Mouse (Mus musculus) cortical plate, adult 2 months (tissue): ENCODE measurements around the gene Dscam. TPM values are rescaled to one million over a fixed set of nuclear protein-coding genes. Genes with fewer than 3 reads are reported as not detected.

Experiments used
- H3K27ac ChIP-seq: fragments of 200-500 bp; 2 replicates; pipeline ENCODE4 v1.5.1; 2012; ENCODE audit warnings: low read length, control low read depth, inconsistent platforms; ENCODE audit not compliant: insufficient read depth
- H3K4me1 ChIP-seq: fragments of 200-500 bp; 2 replicates; pipeline ENCODE4 v1.6.1; 2011; ENCODE audit warnings: low read length; ENCODE audit not compliant: control insufficient read depth, insufficient read depth
- H3K4me3 ChIP-seq: fragments of 200-500 bp; 2 replicates; pipeline ENCODE4 v1.5.1; 2011; ENCODE audit warnings: mild to moderate bottlenecking, low read length, control low read depth; ENCODE audit not compliant: insufficient read depth
- CTCF ChIP-seq: fragments of 200-500 bp; IDR thresholded peaks from 2 replicates; pipeline ENCODE4 v1.5.1; 2011; ENCODE audit warnings: mild to moderate bottlenecking, control low read depth, low read length; ENCODE audit not compliant: insufficient read depth; ENCODE audit errors: extremely low read depth
- POLR2A ChIP-seq: fragments of 200-500 bp; IDR thresholded peaks from 2 replicates; pipeline ENCODE4 v1.6.1; 2011; ENCODE audit warnings: mild to moderate bottlenecking, low read length, control low read depth; ENCODE audit not compliant: insufficient read depth; ENCODE audit errors: extremely low read depth
- polyA plus RNA-seq: library from polyadenylated mRNA; depleted of rRNA; stranded (reverse); fragments of >200 nt; gene quantifications from 2 replicates; pipeline ENCODE4 v1.2.3, GENCODE M21; 2012

The Dscam gene
- polyA plus RNA-seq, 1 experiment = 20.4 TPM

- TF ChIP-seq POLR2A = no peak
- no peak for TF ChIP-seq CTCF
Measured at GRCm38 (mm10) chr16:96973300-96973699, 197.3 kb downstream of the Dscam start.

GRCm38 (mm10) chr16:96971768-96972167 is 198.8 kb downstream of the Dscam start:
- no peak overlapping the region for H3K27ac ChIP-seq
- TF ChIP-seq CTCF (no peak), POLR2A (no peak)
- no peak overlapping the region for H3K4me3 ChIP-seq
- H3K4me1 ChIP-seq = no peaks in the 10 kb centered on the region

More at GRCm38 (mm10) chr16:96973300-96973699, 197.3 kb downstream of the Dscam start:
- Histone ChIP-seq H3K4me1 (no peaks in the 10 kb centered on the region), H3K27ac (no peak overlapping the region), H3K4me3 (no peak overlapping the region)

GRCm38 (mm10) chr16:96970412-96970811 is 200.1 kb downstream of the Dscam start:
- H3K4me1 ChIP-seq = no peaks in the 10 kb centered on the region
- TF ChIP-seq CTCF (no peak), POLR2A (no peak)
- no peak overlapping the region for H3K4me3 ChIP-seq
- H3K27ac ChIP-seq = no peak overlapping the region

- Histone ChIP-seq H3K4me3 (no peak overlapping the region), H3K4me1 (no peaks in the 10 kb centered on the region), H3K27ac (no peak overlapping the region)
- TF ChIP-seq CTCF (no peak), POLR2A (no peak)
Measured at GRCm38 (mm10) chr16:96969643-96970042, 200.9 kb downstream of the Dscam start.

- no peak overlapping the region for H3K27ac ChIP-seq
- no peak overlapping the region for H3K4me3 ChIP-seq
- TF ChIP-seq CTCF = no peak
- TF ChIP-seq POLR2A = no peak
- H3K4me1 ChIP-seq = no peaks in the 10 kb centered on the region
Measured at GRCm38 (mm10) chr16:96968885-96969480, 201.6 kb downstream of the Dscam start.

- H3K4me1 ChIP-seq = no peaks in the 10 kb centered on the region; the same call in 1 of the 2 replicates
- TF ChIP-seq CTCF (no peak), POLR2A (no peak)
- H3K27ac ChIP-seq = no peak overlapping the region
- H3K4me3 ChIP-seq = no peak overlapping the region
Measured at GRCm38 (mm10) chr16:96959695-96960094, 210.9 kb downstream of the Dscam start.

GRCm38 (mm10) chr16:96945468-96946302 is 224.9 kb downstream of the Dscam start:
- TF ChIP-seq CTCF (no peak), POLR2A (no peak)
- Histone ChIP-seq H3K27ac (no peak overlapping the region), H3K4me3 (no peak overlapping the region), H3K4me1 (no peaks in the 10 kb centered on the region; the same call in 1 of the 2 replicates)

GRCm38 (mm10) chr16:96943648-96944047 is 226.9 kb downstream of the Dscam start:
- no peak overlapping the region for H3K4me3 ChIP-seq
- H3K27ac ChIP-seq = no peak overlapping the region
- H3K4me1 ChIP-seq = no peaks in the 10 kb centered on the region; the same call in 1 of the 2 replicates
- TF ChIP-seq CTCF (no peak), POLR2A (no peak)

- no peak overlapping the region for H3K27ac ChIP-seq
- TF ChIP-seq CTCF (no peak), POLR2A (no peak)
- H3K4me1 ChIP-seq = peaks cover 2% of the 10 kb centered on the region; the same call in 1 of the 2 replicates
- H3K4me3 ChIP-seq = no peak overlapping the region
Measured at GRCm38 (mm10) chr16:96934795-96935194, 235.8 kb downstream of the Dscam start.
